Mouse (Mus musculus): Measurements from ENCODE around the gene Hid1. TPM values are rescaled to one million over a fixed set of nuclear protein-coding genes. Genes with fewer than 3 reads are reported as not detected.

The Hid1 gene
- total RNA-seq (2021) (1 to 10 TPM; 3.0 to 5.1 TPM), polyA plus RNA-seq (2012; rRNA removed) (6.1 and 7.3 TPM in 2 replicates)
- long read RNA-seq, partial matches to known transcripts, result 1 of 2 reads
- long read RNA-seq, other reads (novel, unspliced or antisense), result 0 of 2 reads

DNA sequence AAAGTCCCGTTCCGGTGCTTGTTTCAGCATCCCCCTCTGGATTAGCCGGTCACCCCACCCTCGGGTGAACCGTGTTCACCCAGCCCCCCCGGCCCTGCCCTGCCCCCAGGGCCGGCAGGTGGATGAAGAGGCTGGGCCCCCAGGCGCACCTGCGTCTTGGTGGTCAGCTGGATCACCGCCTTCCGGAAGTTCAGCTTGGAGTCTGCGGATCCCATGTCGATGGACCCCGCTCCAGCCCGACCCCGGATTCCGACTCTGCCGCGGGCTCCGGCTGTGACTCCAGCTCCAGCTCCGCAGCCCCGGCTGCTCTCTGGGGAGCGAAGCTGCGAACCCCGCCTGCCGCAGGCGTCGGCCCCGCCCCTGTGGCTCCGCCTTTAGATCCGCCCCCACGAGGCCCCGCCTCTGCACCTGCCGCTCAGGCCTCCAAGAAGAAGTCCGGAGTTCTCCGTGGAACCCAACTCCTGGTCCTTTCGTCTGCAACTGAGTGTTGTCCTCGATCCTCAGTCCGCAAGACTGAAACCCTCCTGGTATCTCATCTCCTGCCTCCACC is at the start of gene Hid1:
Hid1 (minus strand) TSS at position 362 of the 550 bp plus-strand sequence.
- TF ChIP-seq EP300 (IDR thresholded peaks at IDR 0.05; ENCODE audit: insufficient read depth, low read depth, low read length), result no peak
- TF ChIP-seq POLR2A (IDR thresholded peaks at IDR 0.05; ENCODE audit: insufficient read depth, low read depth, low read length), result 0 out of 2 replicates have a peak, but pooled peaks have one; percentile 33
- TF ChIP-seq CTCF (IDR thresholded peaks at IDR 0.05), result no peak
- Histone ChIP-seq H3K4me1 (ENCODE audit: control insufficient read depth, insufficient read depth, low read length) (no peaks in the 10 kb centered on the region; the same call in 1 of the 2 replicates), H3K4me3 (peak within 1 kb of the TSS; percentile 70), H3K27ac (peak within 1 kb of the TSS; percentile 57), H3K9ac (ENCODE audit: low read depth, low read length) (peak within 1 kb of the TSS; percentile 75), H3K79me2 (replicated peaks; ENCODE audit: control insufficient read depth, insufficient read depth, low read length) (no peaks in the 10 kb centered on the region), H3K27me3 (ENCODE audit: control insufficient read depth, insufficient read depth, low read length) (0 out of 2 replicates have a peak, but pooled peaks cover 3% of the 10 kb centered on the region), H3K36me3 (ENCODE audit: control insufficient read depth, insufficient read depth, low read length) (no peaks in the 10 kb centered on the region)
- DNase-seq, result peak; percentile 86 to 90
- under 1% methylated on average over 39 of the region's 39 CpGs for WGBS
- intact Hi-C loops (cut with DNase I), result no loop called here

GRCm38 (mm10) chr11:115409556-115409955 is 42.0 kb upstream of the Hid1 start:
- Histone ChIP-seq H3K4me1 (ENCODE audit: control insufficient read depth, insufficient read depth, low read length) (peaks cover 5% of the 10 kb centered on the region), H3K36me3 (ENCODE audit: control insufficient read depth, insufficient read depth, low read length) (no peaks in the 10 kb centered on the region; the same call in 1 of the 2 replicates), H3K9ac (ENCODE audit: low read depth, low read length) (no peak overlapping the region), H3K27me3 (ENCODE audit: control insufficient read depth, insufficient read depth, low read length) (no peaks in the 10 kb centered on the region), H3K27ac (no peak overlapping the region), H3K4me3 (no peak overlapping the region), H3K79me2 (replicated peaks; ENCODE audit: control insufficient read depth, insufficient read depth, low read length) (no peaks in the 10 kb centered on the region)
- TF ChIP-seq POLR2A (IDR thresholded peaks at IDR 0.05; ENCODE audit: insufficient read depth, low read depth, low read length) (no peak), EP300 (IDR thresholded peaks at IDR 0.05; ENCODE audit: insufficient read depth, low read depth, low read length) (no peak), CTCF (IDR thresholded peaks at IDR 0.05) (no peak)
- intact Hi-C loops (cut with DNase I), result no loop called here
- DNase-seq, result no peak
- 88% methylated on average over 7 of the region's 7 CpGs for WGBS

DNA sequence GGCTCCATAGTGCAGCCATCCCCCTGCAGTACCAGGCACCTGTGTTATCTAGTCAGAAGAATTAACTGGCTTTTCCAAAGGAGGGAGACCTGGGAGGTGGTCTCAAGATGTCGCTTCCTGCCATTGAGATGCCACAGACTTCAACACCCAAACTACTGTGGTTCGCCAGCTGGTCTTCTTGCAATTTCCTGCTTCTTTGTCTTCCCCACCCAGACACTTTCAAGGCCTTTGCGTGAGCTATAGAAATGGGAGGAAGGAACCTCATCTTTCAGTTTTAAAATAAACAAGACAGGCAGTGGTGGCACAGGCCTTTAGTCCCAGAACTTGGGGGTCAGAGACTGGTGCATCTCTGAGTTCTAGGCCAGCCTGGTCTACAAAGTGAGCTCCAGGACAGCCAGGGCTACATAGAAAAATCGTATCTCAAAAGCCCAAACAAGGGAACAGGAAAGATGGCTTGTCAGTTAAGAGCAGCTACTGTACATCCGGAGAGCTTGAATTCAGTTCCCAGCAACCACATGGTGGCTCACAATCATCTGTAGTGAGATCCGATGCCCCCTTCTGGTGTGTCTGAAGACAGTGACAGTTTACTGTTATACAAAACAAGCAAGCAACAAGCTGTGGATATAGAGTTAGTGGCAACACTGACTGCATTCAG is 40.8 kb upstream of the Hid1 start:
- 55% methylated on average over 6 of the region's 6 CpGs for WGBS
- H3K9ac ChIP-seq (ENCODE audit: low read depth, low read length), result no peak overlapping the region
- DNase-seq, result no peak
- H3K4me3 ChIP-seq, result no peak overlapping the region
- no peaks in the 10 kb centered on the region for H3K27me3 ChIP-seq (ENCODE audit: control insufficient read depth, insufficient read depth, low read length)
- H3K4me1 ChIP-seq (ENCODE audit: control insufficient read depth, insufficient read depth, low read length), result peaks cover 6% of the 10 kb centered on the region
- intact Hi-C loops (cut with DNase I), result no loop called here
- no peaks in the 10 kb centered on the region for H3K79me2 ChIP-seq (replicated peaks; ENCODE audit: control insufficient read depth, insufficient read depth, low read length)
- no peaks in the 10 kb centered on the region; the same call in 1 of the 2 replicates for H3K36me3 ChIP-seq (ENCODE audit: control insufficient read depth, insufficient read depth, low read length)
- TF ChIP-seq POLR2A (IDR thresholded peaks at IDR 0.05; ENCODE audit: insufficient read depth, low read depth, low read length), result no peak
- no peak for TF ChIP-seq CTCF (IDR thresholded peaks at IDR 0.05)
- no peak for TF ChIP-seq EP300 (IDR thresholded peaks at IDR 0.05; ENCODE audit: insufficient read depth, low read depth, low read length)
- H3K27ac ChIP-seq, result no peak overlapping the region

GRCm38 (mm10) chr11:115406858-115407401 is 39.4 kb upstream of the Hid1 start:
- no peak for DNase-seq
- Histone ChIP-seq H3K36me3 (ENCODE audit: control insufficient read depth, insufficient read depth, low read length) (no peaks in the 10 kb centered on the region; the same call in 1 of the 2 replicates), H3K27me3 (ENCODE audit: control insufficient read depth, insufficient read depth, low read length) (no peaks in the 10 kb centered on the region), H3K27ac (no peak overlapping the region), H3K4me3 (no peak overlapping the region), H3K79me2 (replicated peaks; ENCODE audit: control insufficient read depth, insufficient read depth, low read length) (no peaks in the 10 kb centered on the region), H3K4me1 (ENCODE audit: control insufficient read depth, insufficient read depth, low read length) (peaks cover 8% of the 10 kb centered on the region), H3K9ac (ENCODE audit: low read depth, low read length) (no peak overlapping the region)
- TF ChIP-seq POLR2A (IDR thresholded peaks at IDR 0.05; ENCODE audit: insufficient read depth, low read depth, low read length) (no peak), CTCF (IDR thresholded peaks at IDR 0.05) (no peak)
- intact Hi-C loops (cut with DNase I), result no loop called here
- WGBS, result 86% methylated on average over 17 of the region's 17 CpGs

GRCm38 (mm10) chr11:115405723-115406122 is 38.2 kb upstream of the Hid1 start:
- H3K4me3 ChIP-seq, result no peak overlapping the region
- no peak for DNase-seq
- WGBS, result 96% methylated on average over 6 of the region's 6 CpGs
- TF ChIP-seq EP300 (IDR thresholded peaks at IDR 0.05; ENCODE audit: insufficient read depth, low read depth, low read length) (no peak), POLR2A (IDR thresholded peaks at IDR 0.05; ENCODE audit: insufficient read depth, low read depth, low read length) (no peak), CTCF (IDR thresholded peaks at IDR 0.05) (no peak)
- H3K36me3 ChIP-seq (ENCODE audit: control insufficient read depth, insufficient read depth, low read length), result no peaks in the 10 kb centered on the region; the same call in 1 of the 2 replicates
- no peaks in the 10 kb centered on the region for H3K27me3 ChIP-seq (ENCODE audit: control insufficient read depth, insufficient read depth, low read length)
- no peaks in the 10 kb centered on the region for H3K79me2 ChIP-seq (replicated peaks; ENCODE audit: control insufficient read depth, insufficient read depth, low read length)
- H3K4me1 ChIP-seq (ENCODE audit: control insufficient read depth, insufficient read depth, low read length), result peaks cover 5% of the 10 kb centered on the region
- intact Hi-C loops (cut with DNase I), result no loop called here
- H3K27ac ChIP-seq, result no peak overlapping the region
- no peak overlapping the region for H3K9ac ChIP-seq (ENCODE audit: low read depth, low read length)
